In genomic region chr16:28497971-28498607, GRCm38 (mm10) we compare ENCODE assay signal across 14 mouse cellular contexts.
A peak's percentile ranks its signal among the peaks of the same experiment; 100 is the strongest.
DNase-seq lines count a peak whose midpoint lies in the region; ATAC-seq lines count a peak whose summit lies in the region.
"Had no signal": no experiment of that assay in that cellular context is flagged by ENCODE, and none has a peak within 500 bp of the region (broad histone marks: within the 10 kb centered on the region; RNA-seq: fewer than 3 reads in every experiment).

No protein-coding gene starts in this region.

- ATAC-seq in frontal cortex, adult (ENCODE audit: low TSS enrichment), result peak; percentile 92
- ATAC-seq: activated CD4-positive, CD25-positive, alpha-beta regulatory T cell, adult 4 months; intestine, embryonic 16.5 days; Patski had no signal

- DNase-seq in frontal cortex, postnatal 25 days (ENCODE audit: low spot score in 2 of 2), result no peak
- peak; percentile 45 for DNase-seq in brain, embryonic 18.5 days (ENCODE audit: low read depth, low spot score)
- peak; percentile 47 to 77 for DNase-seq in layer of hippocampus, adult 18-20 months (ENCODE audit: low spot score in 2 of 2)
- DNase-seq in right cerebral cortex, postnatal 10 days (ENCODE audit: low spot score in 2 of 2), result peak; percentile 47 to 76
- DNase-seq in adrenal gland, postnatal 4 days (ENCODE audit: low spot score in 2 of 2), result no peak
- DNase-seq in embryo, embryonic 10.5 days (ENCODE audit: low spot score), result no peak
- DNase-seq: adrenal gland, postnatal 25 days; gastrocnemius, postnatal 10 days; midbrain, embryonic 14.5 days; retina, postnatal 1 day had no signal

Comparison
In these comparisons a context has a peak if more than half of its experiments do, and no peak if none do; other contexts are left out.
1. DNase-seq: peak in brain, embryonic 18.5 days (single experiment), layer of hippocampus, adult 18-20 months (2 of 2) and right cerebral cortex, postnatal 10 days (2 of 2); none in frontal cortex, postnatal 25 days (0 of 2), adrenal gland, postnatal 4 days (0 of 2) and embryo, embryonic 10.5 days (single experiment).